Mouse (Mus musculus): ENCODE measurements at regions not wholly inside any gene's neighbourhood (a gene's known extent, or its start where the extent isn't known, plus 50 kb on each side); places are given as distances from the start of the nearest gene placed in this dataset.

DNA sequence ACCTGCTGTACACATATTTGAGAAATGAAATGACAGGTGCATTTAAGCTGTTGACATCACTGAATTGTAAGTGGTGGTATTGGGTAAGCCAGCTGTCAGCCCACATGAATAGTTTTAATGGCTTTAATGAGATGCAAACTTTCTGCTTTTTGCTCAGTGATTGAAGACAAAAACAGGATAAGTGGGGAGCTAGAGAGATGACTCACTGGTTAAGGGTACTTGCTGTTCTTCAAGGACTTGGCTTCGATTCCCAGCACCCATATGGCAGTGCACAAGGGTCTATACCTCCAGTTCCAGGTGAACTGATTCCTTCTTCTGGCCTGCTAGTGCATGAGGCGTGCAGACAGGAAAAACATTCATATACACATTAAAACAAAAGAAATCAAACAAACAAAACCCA, 162.7 kb upstream of the Pex5l start:
- DNase-seq (ENCODE audit: extremely low spot score) = no peak

DNA sequence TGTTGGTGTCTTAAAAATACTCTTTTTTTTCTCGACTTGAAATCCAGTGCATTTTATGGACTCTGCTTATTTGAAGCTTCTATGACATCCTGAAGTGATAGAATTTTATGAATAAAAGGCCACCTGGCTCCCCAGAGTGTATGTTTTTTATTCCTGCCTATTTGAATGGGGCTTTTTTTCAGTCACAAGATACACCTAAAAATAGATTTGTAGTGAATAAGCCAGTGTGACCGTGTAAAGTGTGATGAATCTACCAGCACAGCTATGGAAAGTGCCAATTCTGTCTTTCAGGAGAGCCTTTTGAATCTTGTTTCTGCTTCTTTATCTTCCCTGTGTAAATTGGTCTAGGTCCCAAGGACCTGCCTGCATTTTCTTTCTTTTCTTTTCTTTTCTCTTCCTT, 119.8 kb upstream of the Pex5l start:
- DNase-seq (ENCODE audit: extremely low spot score) = no peak

DNA sequence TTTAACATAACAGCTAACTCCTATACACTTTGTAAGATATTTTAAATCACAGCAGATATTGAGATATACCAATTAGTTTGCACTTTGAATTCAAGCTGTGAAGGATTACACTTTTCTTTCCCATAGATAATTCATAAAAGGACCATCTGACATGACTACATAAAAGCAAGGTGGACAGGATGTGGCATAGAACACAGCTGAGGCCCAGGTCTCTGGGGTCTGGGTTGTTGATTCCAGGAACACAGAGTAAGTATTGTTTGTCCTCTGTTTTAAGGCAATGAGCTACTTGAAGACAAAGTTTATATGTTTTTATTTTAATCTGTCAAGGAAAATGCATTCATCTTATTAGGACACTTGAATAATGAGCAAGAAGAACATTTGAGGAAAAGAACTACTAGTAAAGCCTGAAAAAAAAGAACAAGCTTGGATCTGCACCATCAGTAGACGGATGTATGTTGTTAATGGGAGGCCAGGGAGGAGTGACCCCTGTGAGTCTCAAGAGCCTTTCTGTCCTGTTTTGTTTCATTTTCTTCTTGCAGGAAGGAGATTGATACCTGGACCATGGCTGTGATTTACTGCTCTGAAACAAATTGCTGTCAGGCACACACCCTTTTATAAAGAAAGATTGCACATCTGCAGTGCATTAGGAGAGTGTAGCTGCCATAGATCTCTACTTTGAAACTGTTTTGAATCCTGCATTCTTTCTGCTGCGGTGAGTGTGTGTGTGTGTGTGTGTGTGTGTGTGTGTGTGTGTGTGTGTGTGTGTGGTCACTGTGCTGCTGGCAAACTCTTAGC, 76.4 kb upstream of the Pex5l start:
- peak; percentile 29 for DNase-seq (ENCODE audit: extremely low spot score)

DNA sequence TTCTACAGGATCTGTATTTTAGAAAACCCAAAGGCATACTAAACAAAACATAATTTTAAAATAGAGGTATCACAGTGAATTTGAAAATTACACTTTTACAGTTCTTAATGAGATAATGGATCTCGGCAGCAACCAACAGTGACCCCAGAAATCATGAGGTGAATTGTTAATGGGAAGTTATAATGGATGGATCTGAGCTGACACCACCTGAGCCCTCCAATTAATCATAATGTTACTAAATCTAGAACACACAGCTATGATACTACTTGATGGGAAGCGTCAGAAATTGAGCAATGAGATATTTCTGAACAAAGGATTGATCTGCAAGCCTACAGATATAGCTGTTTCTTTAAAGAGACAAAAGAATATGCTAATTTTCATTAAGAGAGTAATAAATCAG, 75.2 kb upstream of the Pex5l start:
- DNase-seq (ENCODE audit: extremely low spot score) = no peak

DNA sequence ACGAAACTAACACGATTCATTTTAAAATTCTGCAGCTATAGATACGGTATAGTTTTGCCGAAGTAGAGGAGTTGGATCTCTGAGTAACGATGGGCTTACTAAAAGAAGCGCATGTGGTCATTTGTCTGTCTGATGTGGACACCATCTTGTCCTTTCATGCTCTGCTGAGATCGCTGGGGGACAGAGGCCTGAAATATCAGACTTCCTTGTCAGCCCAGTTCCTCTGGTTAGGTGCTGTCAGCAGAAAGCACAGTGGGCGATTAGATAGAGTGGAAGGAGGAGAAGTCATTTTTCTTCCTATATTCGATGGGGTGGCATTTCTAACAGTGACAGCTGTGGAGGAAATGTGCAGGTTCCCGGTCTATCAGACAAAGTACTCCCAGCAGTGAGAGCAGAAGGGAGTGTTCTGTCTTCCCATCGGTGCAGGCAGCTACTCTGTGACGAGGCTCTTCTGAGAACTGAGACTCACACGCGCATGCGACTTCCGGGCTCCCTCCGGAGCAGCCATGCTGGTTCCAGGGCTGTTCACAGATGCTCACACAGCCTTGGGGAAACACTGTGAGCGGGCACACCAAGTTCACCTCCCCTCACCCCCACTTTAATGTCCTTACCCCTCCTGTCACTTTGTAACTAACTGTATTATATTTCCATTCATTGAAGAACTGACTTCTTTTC, 74.5 kb upstream of the Pex5l start:
- DNase-seq (ENCODE audit: extremely low spot score) = peak; percentile 3

DNA sequence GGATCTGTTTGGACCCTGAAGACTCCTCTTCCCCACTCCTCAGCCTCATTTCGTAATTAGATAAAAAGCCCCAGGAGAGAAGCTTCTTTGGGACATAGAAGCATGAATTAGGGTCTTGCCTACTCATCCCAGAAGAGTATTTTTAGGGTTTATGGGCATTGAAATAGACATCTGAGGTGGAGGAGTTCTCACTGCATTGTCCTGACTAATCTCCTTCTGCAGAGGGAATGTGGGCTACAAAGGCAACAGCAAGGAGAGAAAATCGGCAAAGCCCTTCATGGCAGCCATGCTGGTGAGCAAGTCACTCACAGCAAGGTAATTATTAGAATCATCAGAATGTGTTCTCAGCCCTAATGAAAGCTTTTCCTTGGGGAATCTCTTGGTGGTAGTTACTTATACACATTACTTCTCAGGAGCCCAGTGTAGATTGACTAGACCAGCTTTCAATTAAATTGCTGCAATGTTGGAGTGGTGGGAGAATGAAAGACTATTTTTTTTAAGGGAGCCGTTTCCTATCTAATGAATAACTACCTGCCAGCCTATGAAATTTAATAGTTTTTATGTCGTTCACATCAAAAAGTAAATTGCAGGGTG, 68.3 kb upstream of the Pex5l start:
- DNase-seq (ENCODE audit: extremely low spot score) = no peak

Measured in embryo, embryonic 9.5 days (tissue).